Mouse (Mus musculus) neural tube, embryonic 13.5 days (tissue): Measurements from ENCODE around the gene Nfatc2. TPM values are rescaled to one million over a fixed set of nuclear protein-coding genes. Genes with fewer than 3 reads are reported as not detected.

Experiments used
- ATAC-seq: fragments of 200-750 bp; cut with Nextera tagmentation; 2 replicates; pipeline ENCODE4 v1.8.0; 2017; ENCODE audit warnings: low read depth, mild to moderate bottlenecking, moderate TSS enrichment, moderate library complexity
- H3K27ac ChIP-seq: fragments of 300-500 bp; sonication (generic); replicated peaks from 2 replicates; pipeline ENCODE4 v1.5.1; 2015; ENCODE audit warnings: moderate library complexity, mild to moderate bottlenecking, inconsistent platforms
- H3K27me3 ChIP-seq: fragments of 300-500 bp; sonication (generic); 2 replicates; pipeline ENCODE4 v1.6.1; 2015; ENCODE audit warnings: mild to moderate bottlenecking, inconsistent platforms
- H3K36me3 ChIP-seq: fragments of 300-500 bp; sonication (generic); 2 replicates; pipeline ENCODE4 v1.6.1; 2015; ENCODE audit warnings: mild to moderate bottlenecking, inconsistent platforms
- H3K4me1 ChIP-seq: fragments of 300-500 bp; sonication (generic); replicated peaks from 2 replicates; pipeline ENCODE4 v1.6.1; 2015; ENCODE audit warnings: inconsistent platforms
- H3K4me2 ChIP-seq: fragments of 300-500 bp; sonication (generic); 2 replicates; pipeline ENCODE4 v1.6.1; 2015; ENCODE audit warnings: inconsistent platforms, mild to moderate bottlenecking, moderate library complexity
- H3K4me3 ChIP-seq: fragments of 300-500 bp; sonication (generic); 2 replicates; pipeline ENCODE4 v1.5.1; 2015; ENCODE audit warnings: mild to moderate bottlenecking, inconsistent platforms
- H3K9ac ChIP-seq: fragments of 300-500 bp; sonication (generic); 2 replicates; pipeline ENCODE4 v1.6.1; 2015; ENCODE audit warnings: moderate library complexity, mild to moderate bottlenecking, inconsistent platforms
- H3K9me3 ChIP-seq: fragments of 300-500 bp; sonication (generic); 2 replicates; pipeline ENCODE4 v1.6.1; 2016; ENCODE audit warnings: inconsistent platforms
- WGBS: fragments of 180-500 bp; shearing (Covaris S2); methylation state at CpG from one replicate; pipeline ENCODE4 v1.1.7; 2015; 5-methylcytosine and 5-hydroxymethylcytosine counted together
- polyA plus RNA-seq: library from polyadenylated mRNA; unstranded; fragments of >200 nt; fragmentation: Nextera tagmentation; extraction: Ambion mirVana; gene quantifications from 2 replicates; pipeline ENCODE4 v1.2.1, GENCODE M21; 2015

Gene Nfatc2
- polyA plus RNA-seq, 1 experiment from 2014 or later, result 1.7 TPM

DNA sequence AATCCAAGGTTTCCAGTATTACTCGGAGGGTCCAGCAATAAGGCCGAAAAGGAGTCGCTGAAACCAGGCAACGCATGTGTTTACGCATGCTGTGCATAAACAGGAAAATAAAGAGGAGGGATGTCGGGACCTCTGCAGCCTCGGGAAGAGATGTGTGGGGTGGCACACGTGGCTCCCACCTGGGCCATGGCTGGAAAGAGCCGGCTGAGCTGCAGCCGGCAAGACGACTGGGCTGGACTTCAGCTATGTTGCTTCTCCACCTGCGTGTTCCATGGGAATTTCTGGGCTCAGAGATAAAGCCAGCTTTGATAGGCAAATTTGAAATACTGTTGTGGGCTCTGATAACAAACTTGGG is 907 bp upstream of the Nfatc2 start:
- Histone ChIP-seq H3K4me3 (no peak overlapping the region), H3K4me2 (peak overlapping the region; percentile 71), H3K36me3 (no peaks in the 10 kb centered on the region), H3K27ac (no peak overlapping the region), H3K9ac (no peak overlapping the region; the same call in 1 of the 2 replicates), H3K27me3 (peaks cover 72% of the 10 kb centered on the region), H3K9me3 (no peaks in the 10 kb centered on the region), H3K4me1 (peaks cover 44% of the 10 kb centered on the region)
- no peak for ATAC-seq
- 29% methylated on average over 12 of the region's 12 CpGs for WGBS

DNA sequence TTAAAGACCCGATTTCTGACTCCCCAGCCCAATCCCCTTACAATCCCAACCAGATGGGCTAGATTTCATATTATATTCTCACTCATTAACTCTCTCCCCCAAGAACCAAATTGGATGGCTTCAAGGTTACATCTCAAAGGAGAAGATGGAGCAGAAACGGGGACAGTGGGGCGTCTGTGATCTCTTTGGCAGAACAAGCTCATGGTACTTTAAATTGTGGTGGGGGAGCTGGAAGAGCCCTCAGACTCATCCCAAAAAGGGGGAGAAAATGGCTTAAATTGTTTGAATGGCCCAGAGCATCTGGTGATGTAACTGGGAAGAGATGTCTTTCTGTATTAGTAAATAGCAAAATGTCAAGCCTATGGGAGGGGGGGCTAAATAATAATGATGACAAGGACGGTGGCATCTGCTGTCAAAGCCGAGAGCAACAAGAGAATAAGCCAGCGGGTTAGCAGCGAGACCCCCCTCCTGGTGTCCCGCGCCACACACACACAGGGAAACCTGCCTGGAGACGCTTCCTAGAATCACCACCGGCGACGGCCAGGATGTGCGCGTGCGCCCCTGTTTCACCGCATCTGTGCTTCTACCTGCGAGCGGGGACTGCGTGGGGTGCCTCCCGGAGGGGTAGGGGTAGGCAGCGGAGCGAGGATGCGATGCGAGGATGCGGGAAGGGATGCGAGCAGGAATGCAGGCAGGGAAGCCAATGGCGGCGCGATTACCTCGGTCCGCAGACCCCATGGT is 537 bp downstream of the Nfatc2 start:
- Histone ChIP-seq H3K27me3 (peaks cover 67% of the 10 kb centered on the region), H3K9ac (peak overlapping the region; percentile 73), H3K4me3 (peak overlapping the region; percentile 48), H3K27ac (peak overlapping the region; percentile 79), H3K4me2 (peak overlapping the region; percentile 71), H3K4me1 (peaks cover 44% of the 10 kb centered on the region), H3K9me3 (no peaks in the 10 kb centered on the region), H3K36me3 (no peaks in the 10 kb centered on the region)
- ATAC-seq, result peak; percentile 70
- under 1% methylated on average over 32 of the region's 32 CpGs for WGBS

DNA sequence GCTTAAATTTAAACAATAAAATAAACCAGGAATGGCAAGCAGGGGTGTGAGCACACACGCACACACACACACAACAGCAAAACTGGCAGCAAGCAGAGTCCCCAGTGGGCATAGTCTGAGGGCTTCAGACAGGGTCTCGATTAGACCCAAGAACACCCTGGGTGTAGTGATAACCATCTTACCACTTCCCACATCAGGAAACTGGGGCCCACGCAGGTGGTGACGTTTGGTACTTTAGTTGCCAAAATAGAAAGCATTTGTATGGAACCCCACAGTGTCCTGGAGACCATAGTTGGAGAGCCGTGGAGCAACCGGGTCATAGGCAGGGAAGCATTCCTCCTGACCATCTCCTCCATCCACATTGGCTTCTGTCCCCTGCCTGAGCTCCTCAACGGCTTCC is 5.8 kb downstream of the Nfatc2 start:
- no peak overlapping the region for H3K4me2 ChIP-seq

DNA sequence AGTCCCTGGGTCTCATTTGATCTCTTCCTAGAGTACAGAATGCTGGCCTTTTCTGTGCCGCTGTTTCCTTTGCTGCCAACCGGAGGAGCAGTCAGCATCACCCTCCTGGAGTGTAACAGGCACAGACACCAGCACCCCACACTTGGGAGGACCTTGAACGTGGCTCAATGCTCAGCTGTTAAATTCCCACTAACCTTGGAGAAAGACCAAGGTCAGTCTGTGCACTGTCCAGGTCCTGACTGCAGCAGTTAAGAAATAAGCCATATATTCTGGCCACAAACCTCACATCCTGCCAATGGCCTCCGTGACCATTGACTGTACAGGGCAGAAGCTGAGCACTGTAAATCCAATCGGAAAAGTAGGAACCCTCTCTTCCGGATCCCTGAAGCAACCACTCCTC is 7.8 kb downstream of the Nfatc2 start:
- WGBS, result 84% methylated on average over 6 of the region's 6 CpGs
- no peak overlapping the region for H3K4me2 ChIP-seq
- no peak overlapping the region for H3K27ac ChIP-seq
- no peak for ATAC-seq
- peaks cover 22% of the 10 kb centered on the region for H3K4me1 ChIP-seq
- H3K4me3 ChIP-seq, result no peak overlapping the region
- H3K27me3 ChIP-seq, result peaks cover 50% of the 10 kb centered on the region
- H3K9ac ChIP-seq, result no peak overlapping the region
- H3K36me3 ChIP-seq, result no peaks in the 10 kb centered on the region
- no peaks in the 10 kb centered on the region for H3K9me3 ChIP-seq

More for the DNA sequence above, 5.8 kb downstream of the Nfatc2 start:
- Histone ChIP-seq H3K27me3 (peaks cover 49% of the 10 kb centered on the region), H3K4me1 (peaks cover 15% of the 10 kb centered on the region), H3K9ac (no peak overlapping the region), H3K27ac (no peak overlapping the region), H3K4me3 (no peak overlapping the region), H3K36me3 (no peaks in the 10 kb centered on the region), H3K9me3 (no peaks in the 10 kb centered on the region)
- ATAC-seq, result no peak
- WGBS, result 86% methylated on average over 7 of the region's 7 CpGs

DNA sequence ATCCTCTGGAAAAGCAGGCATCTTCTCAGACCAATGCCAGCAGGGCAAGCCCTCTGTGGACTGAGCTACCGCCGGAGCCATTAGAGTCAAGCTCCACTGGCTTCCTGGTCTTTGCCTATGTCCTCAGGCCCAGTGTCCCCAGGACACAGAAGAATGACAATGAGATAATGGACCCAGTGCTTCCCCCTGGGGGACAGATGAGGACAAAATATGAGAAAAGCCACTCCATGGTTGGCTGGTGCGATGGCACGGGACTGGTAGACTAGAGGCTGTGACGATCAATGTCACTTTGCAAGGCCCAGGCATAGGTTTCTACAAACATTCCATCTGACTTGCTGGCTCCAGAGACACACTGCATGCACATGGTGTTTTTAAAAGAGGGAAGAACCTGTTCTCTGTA is 8.5 kb downstream of the Nfatc2 start:
- Histone ChIP-seq H3K9ac (no peak overlapping the region), H3K9me3 (no peaks in the 10 kb centered on the region), H3K36me3 (no peaks in the 10 kb centered on the region), H3K27ac (no peak overlapping the region), H3K27me3 (peaks cover 50% of the 10 kb centered on the region), H3K4me3 (no peak overlapping the region), H3K4me2 (no peak overlapping the region), H3K4me1 (peaks cover 29% of the 10 kb centered on the region)
- WGBS, result 89% methylated on average over 5 of the region's 5 CpGs
- no peak for ATAC-seq

DNA sequence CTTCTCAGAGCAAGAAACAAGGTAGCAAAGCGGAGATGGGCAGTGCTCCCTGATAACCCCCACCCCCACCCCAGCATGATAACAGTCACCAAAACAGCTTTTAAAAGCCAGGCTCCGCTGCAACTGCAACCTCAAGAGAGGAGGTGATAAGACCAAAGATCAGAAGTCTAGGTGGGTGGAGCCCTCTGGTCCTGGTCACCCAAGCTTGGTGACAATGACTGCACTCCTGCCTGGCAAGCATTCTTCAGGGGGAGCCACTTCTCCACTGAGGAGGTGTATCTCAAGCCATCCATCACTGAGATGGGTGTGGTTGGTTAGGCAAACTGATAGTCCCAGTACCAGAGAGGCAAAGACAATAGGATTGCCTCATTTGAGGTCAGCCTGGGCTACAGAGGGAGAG is 10.4 kb downstream of the Nfatc2 start:
- H3K27ac ChIP-seq, result no peak overlapping the region
- ATAC-seq, result no peak
- H3K4me2 ChIP-seq, result no peak overlapping the region
- H3K36me3 ChIP-seq, result no peaks in the 10 kb centered on the region
- no peak overlapping the region for H3K4me3 ChIP-seq
- no peak overlapping the region for H3K9ac ChIP-seq
- no peaks in the 10 kb centered on the region for H3K9me3 ChIP-seq
- 83% methylated on average over 2 of the region's 2 CpGs for WGBS
- H3K27me3 ChIP-seq, result peaks cover 51% of the 10 kb centered on the region
- H3K4me1 ChIP-seq, result peaks cover 32% of the 10 kb centered on the region

DNA sequence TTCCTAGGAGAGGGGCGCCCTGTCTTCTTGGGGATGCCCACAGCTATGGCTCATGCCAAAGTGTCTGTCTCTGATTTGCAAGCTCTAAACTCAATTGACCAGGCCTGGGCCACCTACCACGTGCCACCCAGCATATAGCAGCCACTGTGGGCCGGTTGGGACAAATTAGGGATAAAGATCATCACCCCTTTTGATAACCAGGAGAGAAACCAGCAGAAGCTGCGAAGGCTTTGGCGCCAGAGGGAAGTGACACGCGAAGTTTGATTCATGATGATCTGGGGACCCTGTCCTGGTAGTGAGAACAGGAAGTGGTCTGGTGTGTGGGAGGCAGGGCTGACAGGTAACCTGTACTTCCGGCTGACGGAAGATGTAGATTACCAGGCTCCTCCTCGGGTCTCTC is 10.9 kb downstream of the Nfatc2 start:
- Histone ChIP-seq H3K36me3 (no peaks in the 10 kb centered on the region), H3K9ac (no peak overlapping the region), H3K4me1 (peaks cover 32% of the 10 kb centered on the region), H3K27ac (no peak overlapping the region), H3K9me3 (no peaks in the 10 kb centered on the region), H3K27me3 (peaks cover 51% of the 10 kb centered on the region), H3K4me2 (peak overlapping the region; percentile 59), H3K4me3 (peak overlapping the region; percentile 32)
- no peak for ATAC-seq
- WGBS, result 48% methylated on average over 10 of the region's 10 CpGs

DNA sequence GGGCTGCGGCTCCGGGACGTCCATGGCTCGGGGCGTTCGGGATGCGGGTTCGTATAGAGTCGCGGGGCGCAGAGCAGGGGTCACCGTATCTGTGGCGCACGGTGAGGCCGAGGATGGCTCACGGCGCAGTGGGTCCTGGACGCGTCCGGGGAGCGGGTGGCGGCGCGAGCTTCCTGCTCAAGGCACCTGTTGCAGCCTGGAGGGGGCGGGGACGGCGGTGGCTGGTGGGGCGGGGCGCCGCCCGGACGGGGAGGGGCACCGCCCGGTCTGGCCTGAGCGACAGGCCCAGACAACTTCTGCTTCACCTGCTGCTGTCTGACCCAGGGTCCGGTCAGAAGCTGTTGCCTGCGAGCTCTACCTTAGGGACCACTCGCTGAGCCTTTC is 11.3 kb downstream of the Nfatc2 start:
- no peak overlapping the region for H3K27ac ChIP-seq
- ATAC-seq, result no peak
- peaks cover 32% of the 10 kb centered on the region for H3K4me1 ChIP-seq
- peak overlapping the region; percentile 59 for H3K4me2 ChIP-seq
- H3K9ac ChIP-seq, result peak overlapping the region; percentile 54
- 2% methylated on average over 26 of the region's 38 CpGs for WGBS
- no peaks in the 10 kb centered on the region for H3K36me3 ChIP-seq
- peak overlapping the region; percentile 32 for H3K4me3 ChIP-seq
- H3K27me3 ChIP-seq, result peaks cover 51% of the 10 kb centered on the region
- H3K9me3 ChIP-seq, result no peaks in the 10 kb centered on the region

DNA sequence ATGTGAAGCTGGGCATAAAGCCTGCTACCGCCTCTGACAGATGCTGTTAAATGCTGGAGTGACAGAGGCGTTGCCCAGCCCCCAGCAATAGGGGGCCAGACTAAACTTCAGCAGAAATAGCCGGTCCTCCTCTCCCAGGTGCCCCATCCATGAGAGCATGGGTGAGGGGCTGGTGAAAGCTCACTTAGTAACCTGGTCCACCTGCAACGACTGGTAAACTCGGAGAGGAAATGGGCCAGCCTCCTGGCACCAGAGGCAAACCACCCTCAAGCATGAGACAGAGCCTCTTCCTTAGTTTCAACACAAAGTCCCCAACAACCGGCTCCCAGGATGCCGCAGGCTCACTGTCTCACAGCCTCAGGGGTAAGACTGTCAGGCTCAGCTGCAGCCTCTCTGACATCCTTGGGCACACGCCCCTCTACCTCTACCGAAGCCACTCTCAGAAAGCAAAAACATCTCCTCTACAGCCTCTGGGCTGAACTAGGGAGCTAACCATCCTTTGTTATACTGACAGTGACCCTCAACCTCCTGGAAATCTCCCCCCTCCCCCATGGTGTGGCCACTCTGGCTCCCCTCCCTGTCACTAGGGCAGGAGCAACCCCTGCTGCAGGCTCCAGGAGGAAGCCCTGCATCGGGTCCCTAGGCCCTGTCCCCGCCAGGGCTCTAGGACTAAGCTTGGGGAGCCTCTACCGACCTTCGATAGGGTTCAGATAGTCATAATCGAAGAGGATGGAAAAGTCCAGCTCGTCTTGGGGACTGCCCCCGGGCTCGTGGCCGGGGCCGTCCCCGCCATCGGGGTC is 11.9 kb downstream of the Nfatc2 start:
- Histone ChIP-seq H3K9ac (peak overlapping the region; percentile 54), H3K4me3 (peak overlapping the region; percentile 32), H3K27me3 (peaks cover 51% of the 10 kb centered on the region), H3K27ac (no peak overlapping the region), H3K4me2 (peak overlapping the region; percentile 59), H3K4me1 (peaks cover 37% of the 10 kb centered on the region), H3K9me3 (no peaks in the 10 kb centered on the region), H3K36me3 (no peaks in the 10 kb centered on the region)
- 0 out of 2 replicates have a peak, but pooled peaks have one; percentile 32 for ATAC-seq
- 7% methylated on average over 21 of the region's 21 CpGs for WGBS

DNA sequence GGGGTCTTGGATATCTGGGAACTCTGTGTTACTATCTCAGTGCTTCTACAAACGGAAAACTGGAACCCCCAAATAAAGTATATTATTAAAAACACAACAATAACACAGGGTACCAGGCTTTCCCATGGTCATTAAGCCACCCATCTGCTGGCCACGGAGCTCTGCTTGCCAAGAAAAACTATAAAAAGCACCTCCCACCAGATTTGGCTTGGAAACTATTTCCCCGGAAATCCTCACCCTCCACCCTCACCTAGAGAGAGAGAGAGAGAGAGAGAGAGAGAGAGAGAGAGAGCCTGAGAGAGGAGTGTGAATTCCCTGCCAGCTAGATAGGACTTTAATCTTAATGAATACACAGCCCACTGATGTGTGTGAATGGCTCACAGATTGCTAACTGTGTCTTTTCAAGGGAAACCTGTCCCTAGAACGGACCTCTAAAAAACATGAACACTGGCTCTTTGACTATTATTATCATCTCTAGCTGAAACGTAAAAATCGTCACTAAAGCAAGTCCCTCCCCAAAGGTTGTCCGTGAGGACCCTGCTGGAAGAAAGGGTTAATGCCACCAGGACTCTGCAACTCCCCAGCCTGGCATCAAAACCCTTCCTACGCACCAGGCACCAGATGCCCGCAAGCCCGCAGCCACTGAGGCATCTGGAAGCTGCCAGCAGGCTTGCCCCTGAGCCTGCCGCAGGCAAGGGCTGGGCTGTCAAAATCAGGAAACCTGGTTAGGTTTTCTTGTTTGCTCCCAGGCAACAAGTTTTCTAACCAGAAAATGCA is 12.7 kb downstream of the Nfatc2 start:
- WGBS, result 40% methylated on average over 11 of the region's 11 CpGs
- H3K27ac ChIP-seq, result no peak overlapping the region
- H3K36me3 ChIP-seq, result no peaks in the 10 kb centered on the region
- H3K4me1 ChIP-seq, result peaks cover 43% of the 10 kb centered on the region
- H3K9ac ChIP-seq, result no peak overlapping the region
- no peaks in the 10 kb centered on the region for H3K9me3 ChIP-seq
- no peak overlapping the region for H3K4me3 ChIP-seq
- peaks cover 51% of the 10 kb centered on the region for H3K27me3 ChIP-seq
- 0 out of 2 replicates have a peak overlapping the region, but pooled peaks have one; percentile 59 for H3K4me2 ChIP-seq
- ATAC-seq, result 0 out of 2 replicates have a peak, but pooled peaks have one; percentile 12

DNA sequence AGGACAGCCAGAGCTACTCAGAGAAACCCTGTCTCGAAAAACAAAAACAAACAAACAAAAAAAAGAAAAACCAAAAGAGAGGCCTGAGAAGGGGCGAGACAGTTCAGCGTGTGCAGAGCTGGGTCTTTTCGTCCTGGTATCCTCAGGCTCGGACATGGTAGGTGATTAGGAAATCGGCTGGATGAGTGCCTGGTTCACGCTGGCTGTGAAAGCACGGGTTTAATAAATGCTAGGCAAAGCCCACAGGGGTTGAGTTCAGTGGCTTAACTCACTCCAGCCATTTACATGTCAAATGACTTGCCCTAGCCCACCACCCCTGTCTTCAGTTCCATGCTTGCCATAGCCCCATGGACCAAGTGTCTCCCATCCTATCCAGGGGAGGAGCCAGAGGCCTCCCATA is 14.3 kb downstream of the Nfatc2 start:
- Histone ChIP-seq H3K9me3 (no peaks in the 10 kb centered on the region), H3K9ac (no peak overlapping the region), H3K4me2 (no peak overlapping the region), H3K4me1 (peaks cover 45% of the 10 kb centered on the region), H3K36me3 (no peaks in the 10 kb centered on the region), H3K27ac (no peak overlapping the region), H3K27me3 (peaks cover 47% of the 10 kb centered on the region), H3K4me3 (no peak overlapping the region)
- no peak for ATAC-seq
- 65% methylated on average over 8 of the region's 8 CpGs for WGBS

DNA sequence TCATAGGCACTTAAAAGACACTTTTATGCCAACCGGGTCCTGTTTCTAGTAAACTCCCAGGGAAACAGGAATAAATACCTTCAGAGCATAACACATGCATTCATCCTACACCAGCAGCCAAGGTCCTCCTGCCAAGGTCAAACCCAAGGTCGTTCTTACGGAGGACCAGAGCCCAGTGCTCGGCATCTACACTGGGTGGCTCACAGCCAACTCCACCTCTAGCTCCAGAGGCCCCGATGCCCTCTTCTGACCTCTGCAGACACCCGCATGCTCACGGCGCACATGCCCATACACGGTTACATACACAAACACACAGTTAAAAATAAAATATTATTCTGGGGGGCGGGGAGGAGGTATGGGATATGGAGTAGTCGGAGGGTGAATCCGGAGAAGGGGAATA is 14.9 kb downstream of the Nfatc2 start:
- Histone ChIP-seq H3K9me3 (no peaks in the 10 kb centered on the region), H3K9ac (no peak overlapping the region), H3K36me3 (no peaks in the 10 kb centered on the region), H3K27me3 (peaks cover 40% of the 10 kb centered on the region), H3K27ac (no peak overlapping the region), H3K4me3 (no peak overlapping the region), H3K4me1 (peaks cover 45% of the 10 kb centered on the region), H3K4me2 (no peak overlapping the region)
- ATAC-seq, result no peak
- WGBS, result 90% methylated on average over 12 of the region's 12 CpGs
